Mouse (Mus musculus) kidney, adult 9 months (tissue): ENCODE measurements at regions not wholly inside any gene's neighbourhood (a gene's known extent, or its start where the extent isn't known, plus 50 kb on each side); places are given as distances from the start of the nearest gene placed in this dataset.

ENCODE experiments used
- DNase-seq: peaks from one replicate; pipeline ENCODE4 v3.0.0; 2022

- DNase-seq = no peak
Observed at GRCm38 (mm10) chr9:27704001-27704400, 86.6 kb upstream of the Opcml start.

- no peak for DNase-seq
Observed at GRCm38 (mm10) chr9:27723840-27724408, 66.7 kb upstream of the Opcml start.

- no peak for DNase-seq
Observed at GRCm38 (mm10) chr9:27724576-27724975, 66.0 kb upstream of the Opcml start.

GRCm38 (mm10) chr9:27728652-27729557 is 61.7 kb upstream of the Opcml start:
- no peak for DNase-seq

GRCm38 (mm10) chr9:27729558-27729889 is 61.1 kb upstream of the Opcml start:
- DNase-seq = no peak

- peak; percentile 34 for DNase-seq
Observed at GRCm38 (mm10) chr9:27739287-27739686, 51.3 kb upstream of the Opcml start.
